Comparison of ENCODE assay signal across 9 mouse cellular contexts in genomic region chr11:79069453-79070153, GRCm38 (mm10).
DNase-seq lines count a peak whose midpoint lies in the region; ATAC-seq lines count a peak whose summit lies in the region.
"Had no signal": no experiment of that assay in that cellular context is flagged by ENCODE, and none has a peak within 500 bp of the region (broad histone marks: within the 10 kb centered on the region; RNA-seq: fewer than 3 reads in every experiment).

No protein-coding gene starts in this region.

- DNase-seq in hindbrain, embryonic 10.5 days (ENCODE audit: low spot score) = no peak
- DNase-seq in hindbrain, embryonic 11.5 days (ENCODE audit: low spot score) = no peak
- DNase-seq in embryonic facial prominence, embryonic 14.5 days (ENCODE audit: low spot score) = no peak
- no peak for DNase-seq in kidney, postnatal 4 days
- no peak for DNase-seq in spleen, postnatal 10 days (ENCODE audit: low spot score in 2 of 2)
- no peak for DNase-seq in cerebellum, adult 9-10 months

- H3K27me3 ChIP-seq in hindbrain, embryonic 10.5 days (ENCODE audit: insufficient read depth, poor library complexity, severe bottlenecking) = no peaks in the 10 kb centered on the region
- H3K27me3 ChIP-seq in hindbrain, embryonic 11.5 days (ENCODE audit: control insufficient read depth, insufficient read depth, low read length) = no peaks in the 10 kb centered on the region
- H3K27me3 ChIP-seq in embryonic facial prominence, embryonic 14.5 days (replicated peaks; ENCODE audit: control insufficient read depth, insufficient read depth, low read length) = no peaks in the 10 kb centered on the region
- no peaks in the 10 kb centered on the region for H3K27me3 ChIP-seq in intestine, embryonic 16.5 days (replicated peaks; ENCODE audit: control insufficient read depth, insufficient read depth, low read length)
- H3K27me3 ChIP-seq: CH12.LX had no signal

- no peak overlapping the region for H3K9ac ChIP-seq in hindbrain, embryonic 11.5 days (ENCODE audit: low read depth, low read length)
- no peak overlapping the region; the same call in 1 of the 2 replicates for H3K9ac ChIP-seq in embryonic facial prominence, embryonic 14.5 days (ENCODE audit: low read depth, low read length)
- no peak overlapping the region for H3K9ac ChIP-seq in intestine, embryonic 16.5 days (ENCODE audit: low read depth, low read length)

- no peaks in the 10 kb centered on the region for H3K9me3 ChIP-seq in hindbrain, embryonic 10.5 days
- H3K9me3 ChIP-seq in hindbrain, embryonic 11.5 days (ENCODE audit: control insufficient read depth, low read length) = no peaks in the 10 kb centered on the region
- no peaks in the 10 kb centered on the region for H3K9me3 ChIP-seq in embryonic facial prominence, embryonic 14.5 days (ENCODE audit: control insufficient read depth, low read length)
- no peaks in the 10 kb centered on the region for H3K9me3 ChIP-seq in intestine, embryonic 16.5 days (ENCODE audit: control insufficient read depth, low read length)

- 53% methylated on average over 10 of the region's 10 CpGs for WGBS in hindbrain, embryonic 10.5 days
- 53% methylated on average over 9 of the region's 10 CpGs for WGBS in hindbrain, embryonic 11.5 days
- WGBS in embryonic facial prominence, embryonic 14.5 days = 57% methylated on average over 10 of the region's 10 CpGs
- 36% methylated on average over 10 of the region's 10 CpGs for WGBS in intestine, embryonic 16.5 days

- H3K36me3 ChIP-seq in hindbrain, embryonic 10.5 days = peaks cover 11% of the 10 kb centered on the region; the same call in 1 of the 2 replicates
- no peaks in the 10 kb centered on the region for H3K36me3 ChIP-seq in hindbrain, embryonic 11.5 days (ENCODE audit: control insufficient read depth, insufficient read depth, low read length)
- H3K36me3 ChIP-seq in embryonic facial prominence, embryonic 14.5 days (ENCODE audit: control insufficient read depth, insufficient read depth, low read length) = 0 out of 2 replicates have a peak, but pooled peaks cover 8% of the 10 kb centered on the region
- H3K36me3 ChIP-seq in intestine, embryonic 16.5 days (ENCODE audit: control insufficient read depth, insufficient read depth, low read length) = peaks cover 4% of the 10 kb centered on the region; the same call in 1 of the 2 replicates

- no peak overlapping the region for H3K4me2 ChIP-seq in hindbrain, embryonic 11.5 days (replicated peaks; ENCODE audit: low read depth, low read length)
- H3K4me2 ChIP-seq in embryonic facial prominence, embryonic 14.5 days (ENCODE audit: low read depth, low read length) = no peak overlapping the region
- no peak overlapping the region for H3K4me2 ChIP-seq in intestine, embryonic 16.5 days (ENCODE audit: low read depth, low read length)

- H3K4me3 ChIP-seq in hindbrain, embryonic 10.5 days = no peak overlapping the region
- no peak overlapping the region for H3K4me3 ChIP-seq in hindbrain, embryonic 11.5 days (ENCODE audit: low read depth, low read length)
- H3K4me3 ChIP-seq in embryonic facial prominence, embryonic 14.5 days (ENCODE audit: low read depth, low read length) = no peak overlapping the region
- no peak overlapping the region for H3K4me3 ChIP-seq in intestine, embryonic 16.5 days (ENCODE audit: low read length)

- H3K27ac ChIP-seq in hindbrain, embryonic 10.5 days = peak overlapping the region; percentile 76
- H3K27ac ChIP-seq in hindbrain, embryonic 11.5 days (ENCODE audit: low read depth, low read length) = no peak overlapping the region
- H3K27ac ChIP-seq in embryonic facial prominence, embryonic 14.5 days (replicated peaks; ENCODE audit: low read depth, low read length) = no peak overlapping the region; the same call in 1 of the 2 replicates
- H3K27ac ChIP-seq in intestine, embryonic 16.5 days (ENCODE audit: low read length) = no peak overlapping the region; the same call in 1 of the 2 replicates

- H3K4me1 ChIP-seq in hindbrain, embryonic 10.5 days (replicated peaks) = peaks cover 45% of the 10 kb centered on the region
- H3K4me1 ChIP-seq in hindbrain, embryonic 11.5 days (replicated peaks; ENCODE audit: control insufficient read depth, insufficient read depth, low read length) = 0 out of 2 replicates have a peak, but pooled peaks cover 4% of the 10 kb centered on the region
- H3K4me1 ChIP-seq in embryonic facial prominence, embryonic 14.5 days (ENCODE audit: control insufficient read depth, insufficient read depth, low read length) = peaks cover 13% of the 10 kb centered on the region
- peaks cover 19% of the 10 kb centered on the region for H3K4me1 ChIP-seq in intestine, embryonic 16.5 days (ENCODE audit: control insufficient read depth, insufficient read depth, low read length)

- no peak for ATAC-seq in hindbrain, embryonic 11.5 days (ENCODE audit: low FRiP score)
- ATAC-seq in embryonic facial prominence, embryonic 14.5 days (ENCODE audit: low read depth) = 0 out of 2 replicates have a peak, but pooled peaks have one; percentile 35
- peak; percentile 58 for ATAC-seq in intestine, embryonic 16.5 days
- ATAC-seq in megakaryocyte-erythroid progenitor cell, adult 5-6 weeks (replicated peaks; ENCODE audit: low FRiP score, low TSS enrichment, poor library complexity, severe bottlenecking) = peak; percentile 41; the same call in 1 of the 2 replicates
